Mouse (Mus musculus) common myeloid progenitor, adult 5-6 weeks (primary cell): Measurements from ENCODE around the gene Bcl2a1b. TPM values are rescaled to one million over a fixed set of nuclear protein-coding genes. Genes with fewer than 3 reads are reported as not detected.
"Not testable (repeated sequence)": the region's sequence is repeated elsewhere in the genome, so short reads cannot be mapped to it uniquely, and the experiment has no call there.

Experiments used
- ATAC-seq: replicated peaks from 2 replicates; pipeline ENCODE4 v1.8.0; 2016; ENCODE audit warnings: low read depth, mild to moderate bottlenecking, moderate TSS enrichment, inconsistent platforms; ENCODE audit not compliant: poor library complexity, severe bottlenecking
- total RNA-seq: library from RNA; stranded (forward); fragments of 200-1000, 187-1606 nt; gene quantifications from 2 replicates; pipeline ENCODE4 v1.2.3, GENCODE M21; 2017

Gene Bcl2a1b
- total RNA-seq = 1.6 TPM in 1 of 2 replicates, not detected in the other

GRCm38 (mm10) chr9:89198969-89199416 lies at the start of gene Bcl2a1b, which contains the start of gene Gm29094:
TSS of gene Bcl2a1b (plus strand) at chr9:89199209.
TSS of gene Gm29094 (plus strand) at chr9:89199379.
- peak; percentile 62 for ATAC-seq

DNA sequence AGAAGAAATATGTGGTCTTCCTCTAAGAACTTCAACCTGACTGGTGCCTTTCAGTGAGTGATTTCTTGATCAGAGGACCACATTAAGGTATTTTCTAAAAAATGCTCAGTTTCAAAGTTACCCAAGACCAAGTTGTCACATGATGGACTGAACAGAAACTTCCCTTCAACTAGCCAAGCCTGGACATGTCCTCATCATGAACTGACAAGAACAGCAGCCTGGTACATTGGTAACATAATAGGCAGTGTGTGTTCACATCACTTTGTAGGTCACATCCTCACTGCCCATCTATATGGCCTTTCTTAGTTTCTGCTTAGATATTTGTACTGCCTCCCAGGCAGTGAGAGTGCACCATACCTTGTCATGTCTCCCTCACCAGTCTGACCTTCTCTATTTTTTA lies 26.5 kb upstream of the Bcl2a1b start:
- not testable (repeated sequence) for ATAC-seq

DNA sequence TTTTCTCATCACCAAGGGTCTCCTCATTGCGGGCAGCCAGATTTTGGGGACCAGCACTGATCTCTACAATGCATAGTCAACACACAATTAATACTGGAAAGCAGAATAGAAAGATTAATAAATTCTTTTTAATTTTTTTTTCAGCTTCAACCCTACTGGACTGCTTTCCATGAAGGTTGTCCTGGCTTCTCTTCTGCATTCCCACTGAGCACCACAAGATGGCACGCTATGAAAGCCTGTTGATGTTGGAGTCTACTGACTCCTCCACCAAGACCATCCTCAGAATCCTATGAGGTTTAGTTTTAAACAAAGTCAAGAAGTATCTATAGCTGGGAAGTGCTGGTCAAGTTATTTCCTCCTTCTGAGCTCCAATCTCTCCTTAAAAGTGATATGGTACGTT lies 20.2 kb upstream of the Bcl2a1b start:
- peak; percentile 93 for ATAC-seq

DNA sequence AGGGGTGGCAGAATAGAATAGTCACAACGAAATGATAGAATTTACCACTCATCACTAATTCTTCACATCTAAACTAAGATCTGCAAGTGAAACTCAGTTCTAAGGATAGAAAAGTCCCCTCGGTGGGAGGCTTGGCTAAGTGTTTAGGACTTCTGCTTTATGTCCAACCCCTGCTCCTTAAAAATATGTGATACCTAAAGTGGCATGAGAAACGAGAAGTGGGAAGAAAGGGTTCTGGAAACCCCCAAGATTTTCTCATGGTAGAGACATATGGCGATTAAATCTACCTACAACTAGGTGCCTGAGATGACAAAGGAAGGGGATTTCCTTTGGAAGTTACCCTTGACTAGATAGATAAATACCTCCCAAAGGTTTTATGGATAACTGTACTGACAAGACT lies 19.5 kb upstream of the Bcl2a1b start:
- ATAC-seq = not testable (repeated sequence)

GRCm38 (mm10) chr9:89187006-89187405 lies 12.0 kb upstream of the Bcl2a1b start:
- not testable (repeated sequence) for ATAC-seq

GRCm38 (mm10) chr9:89195483-89195882 lies 3.5 kb upstream of the Bcl2a1b start:
- peak; percentile 77 for ATAC-seq

- peak; percentile 13; the same call in 1 of the 2 replicates for ATAC-seq
These were observed 1.5 kb upstream of the Bcl2a1b start for GRCm38 (mm10) chr9:89197509-89197908.

DNA sequence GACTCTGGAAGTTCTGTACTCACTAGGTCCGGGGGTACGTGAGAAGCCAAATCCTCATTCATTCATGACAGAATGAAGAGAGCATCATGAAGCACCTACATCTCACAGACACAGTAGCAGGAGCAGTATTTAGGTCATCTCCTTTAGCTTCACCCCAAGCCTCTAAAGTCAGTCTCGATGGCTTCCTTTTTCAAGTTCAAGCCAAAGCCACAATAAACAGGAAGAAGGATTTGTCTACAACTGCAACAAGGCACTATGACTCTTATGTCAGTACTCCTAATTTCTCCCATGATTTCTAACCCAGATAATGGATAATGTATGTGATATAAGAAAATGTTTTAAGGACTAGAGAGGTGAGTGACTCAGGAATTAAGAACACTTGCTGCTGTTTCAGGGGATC lies 660 bp upstream of the Bcl2a1b start:
- ATAC-seq = peak; percentile 24; the same call in 1 of the 2 replicates

- not testable (repeated sequence) for ATAC-seq
These were observed 3.2 kb downstream of the Bcl2a1b start for GRCm38 (mm10) chr9:89202256-89202655.

DNA sequence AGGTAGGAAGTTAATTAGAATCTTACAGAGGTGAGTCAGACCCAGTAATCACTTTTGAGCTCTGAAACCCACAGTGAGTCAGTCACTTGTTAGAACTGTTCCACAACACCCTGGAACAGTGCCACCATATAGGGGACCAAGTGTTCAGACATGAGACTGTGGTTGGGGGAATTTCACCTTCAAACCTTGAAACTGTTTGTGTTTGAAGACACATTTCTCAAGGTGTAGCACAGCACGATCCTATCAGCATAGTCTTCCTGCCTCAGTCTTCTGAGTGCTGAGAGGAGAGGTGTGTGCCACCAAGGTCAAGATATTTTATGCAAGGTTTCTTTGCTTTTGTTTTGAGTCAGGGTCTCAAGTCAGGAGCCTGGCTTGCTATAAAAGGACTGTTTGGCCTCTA lies 9.9 kb downstream of the Bcl2a1b start:
- ATAC-seq = not testable (repeated sequence)

GRCm38 (mm10) chr9:89210353-89211064 lies 11.5 kb downstream of the Bcl2a1b start, which contains the start of gene Mthfs:
TSS of gene Mthfs (plus strand) at chr9:89210676.
- peak; percentile 59 for ATAC-seq

- peak; percentile 90 for ATAC-seq
These were observed 12.3 kb downstream of the Bcl2a1b start for GRCm38 (mm10) chr9:89211065-89211858.

GRCm38 (mm10) chr9:89212428-89212827 lies 13.4 kb downstream of the Bcl2a1b start:
- ATAC-seq = peak; percentile 48

GRCm38 (mm10) chr9:89218174-89218573 lies 19.2 kb downstream of the Bcl2a1b start:
- ATAC-seq = not testable (repeated sequence)

DNA sequence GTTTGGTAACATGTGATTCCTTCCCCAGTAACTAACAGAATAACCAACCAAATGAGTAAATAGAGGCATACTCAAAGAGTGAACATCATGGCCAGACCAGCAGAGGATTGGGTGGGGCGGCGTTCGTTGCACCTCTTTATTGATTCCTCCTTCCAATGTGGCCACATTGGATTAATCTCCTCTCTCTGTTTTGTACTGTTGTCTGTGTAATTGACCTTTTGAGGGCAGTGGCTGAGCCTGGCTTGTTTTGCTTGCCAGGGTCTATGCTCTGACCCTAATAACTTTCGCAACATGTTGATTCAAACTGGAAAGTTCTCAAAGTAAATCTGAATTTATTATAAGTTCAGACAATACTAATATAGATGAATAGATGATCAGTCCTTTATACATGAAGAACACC lies 20.7 kb downstream of the Bcl2a1b start:
- not testable (repeated sequence) for ATAC-seq

GRCm38 (mm10) chr9:89220704-89221287 lies 21.8 kb downstream of the Bcl2a1b start:
- ATAC-seq = peak; percentile 32; the same call in 1 of the 2 replicates

DNA sequence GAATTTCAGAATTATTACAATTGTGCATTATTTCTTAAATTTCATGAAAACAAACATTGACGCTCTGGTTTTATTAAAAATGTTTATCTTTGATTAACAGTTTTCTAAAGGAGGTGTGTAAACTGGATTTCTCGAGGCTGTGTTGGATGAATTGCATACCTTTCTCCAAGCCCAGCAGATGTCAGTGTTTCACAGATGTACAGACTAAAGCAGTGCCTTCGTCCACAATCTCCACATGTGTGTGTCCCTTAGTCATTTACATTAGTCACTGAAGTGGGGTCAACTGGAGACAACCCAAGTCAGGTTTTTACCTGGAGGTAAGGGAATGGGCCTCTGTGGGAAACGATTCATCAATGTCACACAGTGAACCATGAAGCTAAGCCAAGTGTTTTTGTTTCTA lies 27.1 kb downstream of the Bcl2a1b start:
- ATAC-seq = no peak

DNA sequence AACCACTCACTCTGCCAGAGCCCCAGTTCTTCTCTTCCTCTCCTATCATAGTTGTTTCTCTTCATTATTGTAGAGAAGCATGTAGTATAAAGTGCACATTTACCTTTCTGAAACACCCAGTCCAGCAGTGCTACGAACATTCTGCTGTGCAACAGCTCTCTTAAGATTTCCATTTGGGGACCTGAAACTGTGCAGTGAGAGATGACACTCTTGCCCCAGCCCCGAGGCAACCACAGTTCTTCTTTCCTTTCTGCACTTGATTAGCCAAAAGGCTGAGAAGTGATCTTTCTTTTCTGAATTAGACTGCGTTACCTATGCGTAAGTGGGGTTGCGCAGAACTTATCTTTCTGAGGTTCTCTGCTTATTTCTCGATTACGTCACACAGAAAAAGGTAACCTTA lies 29.1 kb downstream of the Bcl2a1b start:
- ATAC-seq = 0 out of 2 replicates have a peak, but pooled peaks have one; percentile 15

DNA sequence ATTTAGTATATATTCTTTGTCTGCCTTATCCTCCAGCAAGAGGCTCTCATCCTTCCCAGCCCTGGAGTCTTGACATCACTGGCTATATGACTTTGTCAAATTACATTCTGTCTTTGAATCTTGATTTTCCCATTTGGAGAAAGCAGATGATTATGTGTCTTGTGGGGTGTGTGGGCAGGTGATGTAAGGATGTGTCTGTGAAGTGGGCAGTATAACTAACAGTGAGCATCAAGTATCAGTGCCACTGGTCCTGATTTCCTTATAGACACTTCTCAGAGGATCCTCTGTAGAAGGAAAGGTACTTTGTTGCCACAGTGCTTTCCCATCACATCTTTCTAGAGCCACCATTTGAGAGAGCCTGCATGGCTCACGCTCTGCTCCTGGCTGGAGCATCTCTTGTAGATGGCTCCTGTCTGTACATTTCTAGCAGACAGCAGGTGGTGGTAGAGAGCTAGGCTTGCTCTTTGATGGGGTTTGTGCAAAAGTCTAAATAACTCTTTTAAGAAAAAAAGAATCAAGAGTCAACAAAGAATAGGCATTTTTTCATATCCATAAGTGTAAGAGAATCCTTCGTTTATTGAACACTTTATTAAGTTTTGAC lies 32.0 kb downstream of the Bcl2a1b start:
- ATAC-seq = peak; percentile 74; the same call in 1 of the 2 replicates

- ATAC-seq = not testable (repeated sequence)
These were observed 38.1 kb downstream of the Bcl2a1b start for GRCm38 (mm10) chr9:89237131-89237530.
